Mouse (Mus musculus): ENCODE results near the gene Scand1. TPM values are rescaled to one million over a fixed set of nuclear protein-coding genes. Genes with fewer than 3 reads are reported as not detected.

Gene Scand1
- polyA plus RNA-seq, 1 experiment from 2014 or later, result 119 TPM

DNA sequence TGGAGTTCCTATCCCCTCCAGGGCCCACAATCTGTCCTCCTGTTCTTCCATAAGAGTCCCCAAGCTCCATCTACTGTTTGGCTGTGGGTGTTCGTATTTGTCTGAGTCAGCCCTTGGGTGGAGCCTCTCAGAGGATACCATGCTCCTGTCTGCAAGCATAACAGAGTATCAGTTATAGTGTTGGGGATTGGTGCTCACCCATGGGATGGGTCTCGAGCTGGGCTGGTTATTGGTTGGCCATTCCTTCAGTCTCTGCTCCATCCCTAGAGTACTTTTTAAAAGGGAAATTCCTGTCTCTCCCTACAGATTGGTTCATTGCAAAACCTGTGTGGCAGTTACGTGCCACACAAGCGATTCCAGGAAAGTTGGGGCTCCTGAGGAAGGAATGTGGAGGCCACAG is 36.3 kb upstream of the Scand1 start:
- H3K27me3 ChIP-seq (replicated peaks; ENCODE audit: insufficient read depth, low read length), result no peaks in the 10 kb centered on the region

DNA sequence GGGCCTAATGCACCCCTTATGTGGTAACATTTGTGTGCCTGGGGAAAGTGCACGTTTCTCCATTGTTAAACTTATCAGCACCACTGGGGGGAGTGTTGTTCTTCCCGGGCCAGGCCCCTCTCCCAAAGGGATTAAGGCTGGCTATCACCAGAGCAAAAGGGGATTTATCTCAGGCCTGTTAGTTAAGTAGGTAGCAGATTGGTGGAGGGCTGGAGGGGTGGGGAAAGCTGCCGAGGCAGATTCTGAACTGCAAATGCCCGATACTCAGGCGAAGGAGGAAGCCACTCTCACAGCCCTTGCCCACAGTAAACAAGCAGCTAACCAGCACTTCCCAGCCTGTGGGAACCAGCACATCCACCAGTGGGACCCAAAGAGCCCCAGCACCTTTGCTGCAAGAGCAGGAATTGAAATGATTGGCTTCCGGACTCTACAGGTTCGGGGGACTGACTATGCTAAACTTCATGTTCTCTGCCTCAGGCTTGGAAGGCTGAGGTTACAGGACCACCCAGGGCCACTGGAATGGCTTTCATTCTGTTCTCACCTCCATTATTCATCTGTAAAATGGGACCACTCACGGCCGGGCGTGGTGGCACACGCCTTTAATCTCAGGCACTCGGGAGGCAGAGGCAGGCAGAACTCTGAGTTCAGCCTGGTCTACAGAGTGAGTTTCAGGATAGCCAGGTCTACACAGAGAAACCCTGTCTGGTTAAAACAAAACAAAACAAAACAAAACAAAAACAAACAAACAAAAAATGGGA is 32.5 kb upstream of the Scand1 start:
- H3K27me3 ChIP-seq (replicated peaks; ENCODE audit: insufficient read depth, low read length), result no peaks in the 10 kb centered on the region
- no peak overlapping the region for H3K9ac ChIP-seq (replicated peaks; ENCODE audit: low read depth)
- no peak for ATAC-seq
- H3K27ac ChIP-seq (ENCODE audit: low read length), result no peak overlapping the region
- 54% methylated on average over 12 of the region's 12 CpGs for WGBS
- no peak for TF ChIP-seq EP300 (IDR thresholded peaks at IDR 0.05)
- TF ChIP-seq CTCF (IDR thresholded peaks at IDR 0.05), result peak; percentile 52
- H3K36me3 ChIP-seq (ENCODE audit: insufficient read depth, low read length), result no peaks in the 10 kb centered on the region
- DNase-seq (ENCODE audit: low spot score), result peak; percentile 18
- H3K4me2 ChIP-seq (replicated peaks; ENCODE audit: low read depth, low read length), result no peak overlapping the region
- no peak overlapping the region for H3K4me3 ChIP-seq (ENCODE audit: low read depth, low read length)
- H3K4me1 ChIP-seq (ENCODE audit: insufficient read depth, low read depth, low read length), result no peaks in the 10 kb centered on the region
- no peaks in the 10 kb centered on the region for H3K9me3 ChIP-seq (ENCODE audit: low read length)

More for the DNA sequence above, 36.3 kb upstream of the Scand1 start:
- DNase-seq (ENCODE audit: low spot score) (no peak), ATAC-seq (no peak)
- WGBS, result 64% methylated on average over 4 of the region's 4 CpGs
- Histone ChIP-seq H3K9ac (replicated peaks; ENCODE audit: low read depth) (no peak overlapping the region), H3K4me3 (ENCODE audit: low read depth, low read length) (no peak overlapping the region), H3K4me1 (ENCODE audit: insufficient read depth, low read depth, low read length) (no peaks in the 10 kb centered on the region), H3K27ac (ENCODE audit: low read length) (no peak overlapping the region), H3K4me2 (replicated peaks; ENCODE audit: low read depth, low read length) (no peak overlapping the region), H3K36me3 (ENCODE audit: insufficient read depth, low read length) (no peaks in the 10 kb centered on the region), H3K9me3 (ENCODE audit: low read length) (no peaks in the 10 kb centered on the region)
- TF ChIP-seq CTCF (IDR thresholded peaks at IDR 0.05) (no peak), EP300 (IDR thresholded peaks at IDR 0.05) (no peak)

DNA sequence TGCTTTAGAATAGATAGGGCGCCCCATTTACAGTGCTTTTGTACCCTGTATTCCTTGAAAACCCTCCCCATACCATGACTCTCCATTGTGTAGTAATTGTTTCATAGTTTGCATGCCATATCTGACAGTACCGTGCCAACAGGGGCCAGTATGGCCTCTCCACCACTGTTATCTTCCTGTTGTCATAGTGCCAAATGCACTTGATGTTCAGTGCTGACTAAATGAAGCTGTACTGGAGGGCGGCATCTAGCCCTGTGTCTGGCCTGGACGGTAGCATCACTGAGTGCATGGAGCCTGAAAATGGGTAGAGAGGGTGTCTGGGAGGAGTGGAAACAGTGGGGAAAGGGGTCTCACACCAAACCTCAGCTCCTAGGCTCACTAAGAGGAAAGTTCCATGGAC is 27.6 kb upstream of the Scand1 start:
- DNase-seq (ENCODE audit: low spot score) (no peak), ATAC-seq (no peak)
- H3K36me3 ChIP-seq (ENCODE audit: insufficient read depth, low read length), result no peaks in the 10 kb centered on the region
- 70% methylated on average over 4 of the region's 4 CpGs for WGBS
- TF ChIP-seq CTCF (IDR thresholded peaks at IDR 0.05) (no peak), EP300 (IDR thresholded peaks at IDR 0.05) (no peak)
- no peak overlapping the region for H3K4me3 ChIP-seq (ENCODE audit: low read depth, low read length)
- no peaks in the 10 kb centered on the region for H3K9me3 ChIP-seq (ENCODE audit: low read length)
- H3K27me3 ChIP-seq (replicated peaks; ENCODE audit: insufficient read depth, low read length), result no peaks in the 10 kb centered on the region
- H3K4me1 ChIP-seq (ENCODE audit: insufficient read depth, low read depth, low read length), result no peaks in the 10 kb centered on the region
- H3K9ac ChIP-seq (replicated peaks; ENCODE audit: low read depth), result no peak overlapping the region
- no peak overlapping the region for H3K27ac ChIP-seq (ENCODE audit: low read length)
- no peak overlapping the region for H3K4me2 ChIP-seq (replicated peaks; ENCODE audit: low read depth, low read length)

DNA sequence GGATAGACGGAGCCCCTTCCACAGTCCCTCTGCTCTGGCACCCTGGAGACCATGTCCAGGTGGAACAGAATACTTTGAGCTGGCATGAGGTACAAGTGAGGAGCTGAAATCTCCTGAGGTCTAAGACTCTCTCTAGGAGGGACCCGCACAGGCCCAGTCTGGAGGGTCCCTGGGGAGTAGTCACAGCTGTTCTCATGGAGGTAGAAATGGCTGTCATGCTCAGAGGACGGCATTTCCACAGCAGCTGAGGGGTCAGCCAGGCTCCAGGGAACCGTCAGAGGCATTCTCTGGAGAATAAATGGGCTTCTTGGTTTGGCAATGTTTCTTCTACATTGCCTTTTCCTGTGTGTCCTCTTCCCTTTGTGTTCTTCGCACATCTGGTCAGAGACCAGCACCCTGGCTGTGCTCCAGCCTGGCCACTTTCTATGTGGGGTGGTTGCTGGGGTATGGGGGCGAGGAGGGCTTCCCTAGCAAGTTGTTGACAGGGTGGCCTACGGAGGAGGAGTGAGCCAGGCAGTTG is 19.0 kb upstream of the Scand1 start:
- Histone ChIP-seq H3K27ac (ENCODE audit: low read length) (no peak overlapping the region), H3K36me3 (ENCODE audit: insufficient read depth, low read length) (no peaks in the 10 kb centered on the region), H3K9ac (replicated peaks; ENCODE audit: low read depth) (no peak overlapping the region), H3K4me3 (ENCODE audit: low read depth, low read length) (no peak overlapping the region), H3K27me3 (replicated peaks; ENCODE audit: insufficient read depth, low read length) (no peaks in the 10 kb centered on the region), H3K4me1 (ENCODE audit: insufficient read depth, low read depth, low read length) (no peaks in the 10 kb centered on the region), H3K9me3 (ENCODE audit: low read length) (no peaks in the 10 kb centered on the region), H3K4me2 (replicated peaks; ENCODE audit: low read depth, low read length) (no peak overlapping the region)
- TF ChIP-seq EP300 (IDR thresholded peaks at IDR 0.05), result no peak
- ATAC-seq (peak; percentile 75), DNase-seq (ENCODE audit: low spot score) (peak; percentile 58)
- WGBS, result 60% methylated on average over 7 of the region's 7 CpGs

DNA sequence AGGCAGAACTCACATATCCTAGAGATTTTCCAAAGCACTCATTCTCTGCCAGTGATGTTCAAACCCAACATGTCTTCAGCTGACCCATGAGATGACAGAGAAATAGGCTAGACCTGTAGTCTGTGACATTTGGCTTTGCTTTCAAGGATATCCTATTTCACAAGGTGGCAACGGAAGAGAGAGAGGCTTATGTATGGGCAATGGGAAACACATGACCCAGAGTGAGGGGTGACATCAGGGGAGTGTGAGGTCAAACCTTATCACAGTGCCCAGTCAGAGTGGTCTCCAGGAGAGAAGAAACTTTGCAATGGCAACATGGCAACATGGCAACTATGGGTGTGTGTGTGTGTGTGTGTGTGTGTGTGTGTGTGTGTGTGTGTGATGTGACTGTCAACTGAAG is 18.2 kb upstream of the Scand1 start:
- no peaks in the 10 kb centered on the region for H3K4me1 ChIP-seq (ENCODE audit: insufficient read depth, low read depth, low read length)
- H3K27me3 ChIP-seq (replicated peaks; ENCODE audit: insufficient read depth, low read length), result no peaks in the 10 kb centered on the region
- no peaks in the 10 kb centered on the region for H3K9me3 ChIP-seq (ENCODE audit: low read length)
- H3K4me2 ChIP-seq (replicated peaks; ENCODE audit: low read depth, low read length), result no peak overlapping the region
- no peak overlapping the region for H3K4me3 ChIP-seq (ENCODE audit: low read depth, low read length)
- no peak for ATAC-seq
- H3K27ac ChIP-seq (ENCODE audit: low read length), result no peak overlapping the region
- no peak for DNase-seq (ENCODE audit: low spot score)
- H3K9ac ChIP-seq (replicated peaks; ENCODE audit: low read depth), result no peak overlapping the region
- WGBS, result 43% methylated on average over 1 of the region's 1 CpGs
- no peaks in the 10 kb centered on the region for H3K36me3 ChIP-seq (ENCODE audit: insufficient read depth, low read length)
- TF ChIP-seq EP300 (IDR thresholded peaks at IDR 0.05) (no peak), CTCF (IDR thresholded peaks at IDR 0.05) (no peak)

DNA sequence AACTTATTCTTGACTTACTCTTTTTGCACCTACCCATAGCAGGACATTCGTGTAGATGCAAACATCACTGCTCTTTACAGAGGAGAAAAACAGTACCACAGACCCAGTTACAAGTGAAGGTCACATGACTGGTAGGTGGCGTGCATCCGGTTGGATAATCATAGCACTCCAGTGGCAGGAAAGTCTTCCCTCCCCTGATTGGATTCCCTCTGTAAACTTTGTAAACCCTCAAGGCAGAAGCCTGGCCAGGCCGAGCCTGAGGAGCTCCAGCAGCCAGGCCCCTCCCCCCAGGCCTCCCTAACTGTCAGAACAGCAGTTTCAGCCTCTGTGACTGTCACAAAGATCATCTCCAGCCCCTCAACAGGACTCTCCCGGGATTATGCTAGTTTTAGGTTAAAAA is 12.2 kb upstream of the Scand1 start:
- peak overlapping the region; percentile 73 for H3K27ac ChIP-seq (ENCODE audit: low read length)
- H3K9ac ChIP-seq (replicated peaks; ENCODE audit: low read depth), result no peak overlapping the region
- H3K9me3 ChIP-seq (ENCODE audit: low read length), result no peaks in the 10 kb centered on the region
- TF ChIP-seq CTCF (IDR thresholded peaks at IDR 0.05) (peak; percentile 18; the same call in 1 of the 2 replicates), EP300 (IDR thresholded peaks at IDR 0.05) (no peak)
- no peaks in the 10 kb centered on the region for H3K27me3 ChIP-seq (replicated peaks; ENCODE audit: insufficient read depth, low read length)
- H3K36me3 ChIP-seq (ENCODE audit: insufficient read depth, low read length), result no peaks in the 10 kb centered on the region
- peak overlapping the region; percentile 33 for H3K4me2 ChIP-seq (replicated peaks; ENCODE audit: low read depth, low read length)
- no peaks in the 10 kb centered on the region for H3K4me1 ChIP-seq (ENCODE audit: insufficient read depth, low read depth, low read length)
- ATAC-seq (peak; percentile 90), DNase-seq (ENCODE audit: low spot score) (peak; percentile 80)
- WGBS, result 9% methylated on average over 5 of the region's 5 CpGs
- H3K4me3 ChIP-seq (ENCODE audit: low read depth, low read length), result no peak overlapping the region

All from lung, postnatal 0 days (tissue).